Mouse (Mus musculus) ES-CJ7 (cell line): ENCODE results near the gene Ovol3.

Source experiments
- DNase-seq: peaks from one replicate; pipeline ENCODE4 v3.0.0; 2011; ENCODE audit warnings: low read depth, low spot score

The Ovol3 gene

GRCm38 (mm10) chr7:30194101-30194831 is 41.3 kb downstream of the Ovol3 start:
- DNase-seq, result no peak

- peak; percentile 91 for DNase-seq
Observed at GRCm38 (mm10) chr7:30193581-30194100, 41.9 kb downstream of the Ovol3 start.

DNA sequence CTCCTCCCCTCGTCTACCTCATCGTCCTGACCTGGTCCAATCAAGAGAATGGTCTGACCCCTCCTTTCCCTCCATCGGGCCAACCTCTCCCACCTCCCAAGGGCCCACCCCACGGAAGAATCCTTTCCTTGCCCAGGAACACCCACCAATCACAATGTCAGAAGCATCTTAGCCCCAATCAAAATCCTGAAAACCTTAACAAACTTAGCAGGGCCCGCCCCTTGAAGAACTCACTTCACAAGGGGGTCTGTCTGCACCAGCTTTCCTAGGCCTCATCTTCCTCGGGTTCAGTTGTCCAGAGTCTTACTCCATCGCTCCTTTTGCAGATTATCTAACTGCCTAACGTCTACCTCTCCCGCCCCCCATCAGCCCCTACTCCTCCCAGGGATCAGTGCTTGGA is 42.5 kb downstream of the Ovol3 start:
- peak; percentile 97 for DNase-seq

DNA sequence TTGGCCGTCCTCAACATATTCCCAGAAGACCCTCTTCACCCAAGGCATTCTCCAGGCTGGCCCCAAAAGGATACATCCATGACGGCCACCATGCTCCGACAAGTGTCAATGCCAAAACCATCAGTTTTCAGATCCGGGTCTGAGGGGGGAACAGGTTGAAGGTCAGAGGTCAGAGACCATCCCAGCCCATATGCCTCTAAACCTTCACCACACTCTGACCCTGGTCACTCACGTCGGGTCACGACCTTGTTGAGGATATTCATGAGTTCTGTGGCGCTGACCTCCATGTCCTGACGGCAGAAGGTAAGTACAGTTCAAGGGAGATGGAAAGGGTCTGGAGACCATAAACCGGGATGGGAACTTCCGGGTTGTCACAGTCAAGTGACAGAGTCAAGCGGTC is 43.4 kb downstream of the Ovol3 start:
- no peak for DNase-seq

GRCm38 (mm10) chr7:30189116-30189491 is 46.4 kb downstream of the Ovol3 start:
- peak; percentile 91 for DNase-seq

- peak; percentile 75 for DNase-seq
Observed at GRCm38 (mm10) chr7:30188344-30189115, 47.0 kb downstream of the Ovol3 start.

DNA sequence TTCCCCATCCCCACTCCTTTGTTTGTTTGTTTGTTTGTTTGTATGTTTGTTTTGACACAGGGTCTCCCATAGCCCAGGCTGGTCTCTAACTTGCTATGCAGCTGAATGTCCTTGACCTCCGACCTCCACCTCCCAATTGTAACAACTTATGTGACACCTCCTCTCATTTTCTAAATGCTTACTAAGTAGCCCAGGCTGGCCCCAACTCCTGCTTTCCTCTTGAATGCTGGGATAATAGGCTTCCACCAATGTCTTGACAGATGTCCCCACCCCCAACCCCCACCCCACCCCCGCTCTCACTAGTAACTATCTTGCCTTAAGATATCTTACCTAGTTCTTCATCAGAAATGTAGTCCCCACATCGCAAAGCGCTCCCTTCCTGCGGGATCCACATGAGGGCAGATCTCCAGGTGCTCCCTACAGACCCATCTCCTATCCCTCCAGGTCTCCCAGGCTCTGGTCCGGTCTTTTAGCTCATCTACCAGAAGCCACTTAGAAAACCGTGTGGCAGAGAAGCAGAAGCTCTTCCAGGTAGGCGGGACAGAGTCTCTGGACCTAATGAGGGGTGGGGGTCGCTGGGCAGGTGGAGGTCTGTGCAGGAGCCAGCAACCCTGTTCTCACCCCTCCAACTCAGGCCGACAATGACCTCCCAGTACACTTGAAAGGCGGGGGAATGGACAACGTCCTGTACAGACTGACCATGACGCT is 50.7 kb downstream of the Ovol3 start:
- DNase-seq, result no peak

- DNase-seq, result peak; percentile 97
Observed at GRCm38 (mm10) chr7:30183879-30184289, 51.6 kb downstream of the Ovol3 start, which contains the start of gene Cox7a1. Gene Cox7a1 (plus strand): TSS chr7:30184144.
